Mouse (Mus musculus): Measurements from ENCODE around the gene Samd11.

The Samd11 gene

DNA sequence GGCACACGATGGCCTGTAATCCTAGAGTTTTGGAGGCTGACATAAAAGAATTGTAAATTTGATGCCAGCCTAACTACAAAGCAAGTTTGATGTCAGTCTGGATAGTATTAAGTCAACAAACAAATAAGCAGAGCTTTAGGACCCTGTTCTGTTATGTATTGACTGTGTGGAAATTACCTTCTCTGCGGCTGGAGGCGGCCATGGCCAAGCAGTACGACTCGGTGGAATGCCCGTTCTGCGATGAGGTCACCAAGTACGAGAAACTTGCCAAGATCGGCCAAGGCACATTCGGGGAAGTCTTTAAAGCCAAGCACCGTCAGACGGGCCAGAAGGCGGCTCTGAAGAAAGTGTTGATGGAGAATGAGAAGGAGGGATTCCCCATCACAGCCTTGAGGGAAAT, 42.3 kb downstream of the Samd11 start:
- DNase-seq (ENCODE audit: low read depth, low spot score): no peak

DNA sequence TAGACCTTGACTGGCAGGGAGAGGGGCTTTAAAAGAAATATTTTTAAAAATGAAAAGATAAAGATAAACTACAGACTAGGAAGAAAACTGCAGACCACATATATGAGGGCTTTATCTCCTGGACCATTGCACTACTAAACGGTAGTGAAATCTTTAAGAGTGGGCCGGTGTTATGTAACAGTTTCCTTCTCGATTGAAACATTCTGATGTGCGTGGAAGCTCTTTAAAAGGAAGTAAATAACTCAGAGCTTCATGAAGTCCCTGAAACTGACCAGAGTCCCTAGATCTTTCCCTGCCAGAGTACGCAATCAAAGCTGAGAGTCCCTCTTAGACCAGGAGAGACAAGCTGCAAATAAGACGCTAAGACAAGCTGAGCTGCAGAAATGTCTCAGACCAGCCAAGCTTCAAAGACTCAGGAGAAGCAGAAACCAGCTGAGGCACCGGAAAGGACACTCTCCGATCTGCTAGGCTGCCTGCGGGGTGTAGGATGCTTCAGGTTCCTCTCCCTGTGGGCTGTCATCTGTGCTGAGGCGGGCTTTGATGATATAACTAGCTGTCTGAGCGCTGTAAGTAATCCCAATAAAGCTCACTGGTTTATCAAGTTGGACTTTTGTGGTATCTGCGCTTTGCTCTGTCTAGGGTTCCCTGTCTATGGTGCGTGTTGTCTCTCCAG, 45.4 kb downstream of the Samd11 start:
- DNase-seq (ENCODE audit: low read depth, low spot score): no peak

DNA sequence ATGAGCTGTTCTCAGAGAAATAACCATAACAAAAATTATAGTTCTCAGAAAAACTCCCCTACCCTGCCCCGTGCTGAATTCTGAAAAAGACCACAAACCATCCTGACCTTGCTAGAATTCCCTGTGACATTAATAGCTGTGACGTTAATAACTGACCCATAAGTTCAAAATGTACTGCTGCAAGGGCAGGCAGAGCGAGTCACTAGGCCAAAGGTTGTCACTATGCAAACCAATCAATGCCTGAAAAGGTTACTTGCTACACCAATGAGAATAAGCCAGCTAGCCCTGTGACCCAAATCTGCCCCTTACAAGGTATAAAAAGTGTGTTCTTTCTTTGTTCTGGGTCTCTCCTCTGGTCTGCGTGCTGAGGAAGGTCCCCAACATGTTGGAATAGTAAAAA, 46.6 kb downstream of the Samd11 start:
- DNase-seq (ENCODE audit: low read depth, low spot score): no peak

DNA sequence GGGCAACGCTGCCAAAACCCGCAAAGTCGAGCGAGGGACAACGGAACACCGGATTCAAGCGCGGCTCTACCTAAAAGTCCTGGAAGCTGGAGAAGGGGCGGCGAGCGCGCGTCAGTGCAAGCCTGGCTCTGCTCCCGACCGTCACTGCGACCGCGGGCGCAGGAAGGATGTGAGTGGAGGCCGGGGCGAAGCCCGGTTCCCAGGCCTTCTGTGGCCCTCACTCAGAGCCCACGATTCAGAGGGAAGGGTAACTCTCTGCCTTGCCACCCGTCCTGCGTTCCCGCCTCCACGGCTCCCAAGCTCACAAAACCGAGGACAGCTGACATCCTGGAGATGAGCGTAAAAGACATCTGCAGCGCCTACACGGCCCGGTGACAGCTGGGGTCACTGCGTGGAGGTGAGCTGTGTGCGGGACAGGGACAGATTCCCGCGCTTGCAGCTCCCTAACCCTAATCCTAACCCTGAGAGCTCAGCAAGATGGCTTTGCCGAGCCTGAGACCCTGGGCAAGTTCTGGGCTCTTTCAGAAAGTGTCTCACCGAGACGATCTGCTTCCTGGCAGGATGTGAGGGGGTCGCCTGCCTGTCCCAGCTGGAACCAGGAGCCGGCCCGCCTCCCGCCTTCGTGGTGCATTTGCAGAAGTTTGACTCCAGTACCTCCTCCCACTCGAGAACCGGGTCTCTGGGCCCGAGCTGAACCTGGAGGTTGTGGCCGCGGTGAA, 51.9 kb downstream of the Samd11 start:
- DNase-seq (ENCODE audit: low read depth, low spot score): peak; percentile 55

DNA sequence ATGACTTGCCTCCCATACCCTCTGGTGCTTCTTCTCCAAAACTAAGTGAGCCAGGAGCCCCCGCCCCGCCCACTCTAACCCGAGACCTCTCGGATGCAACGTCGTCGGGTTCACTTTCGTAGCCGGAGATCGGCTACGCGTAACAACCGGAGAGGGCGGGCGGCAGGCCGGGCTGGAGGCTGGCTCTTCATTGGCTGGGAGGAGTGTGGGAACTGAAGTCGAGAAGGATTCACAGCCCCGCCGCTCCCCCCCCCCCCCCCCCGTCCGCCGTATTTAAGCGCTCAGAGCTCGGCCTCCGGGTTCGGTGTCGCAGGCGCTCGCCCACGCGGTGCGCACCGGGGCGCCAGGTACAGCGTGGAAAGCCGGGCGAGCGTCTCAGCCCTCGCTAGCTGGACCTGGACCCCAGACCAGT, 52.5 kb downstream of the Samd11 start, which contains the start of gene AW011738:
Gene AW011738, plus strand, starts transcription at position 304 of the 412 bp plus-strand sequence.
- peak; percentile 62 for DNase-seq (ENCODE audit: low read depth, low spot score)

DNA sequence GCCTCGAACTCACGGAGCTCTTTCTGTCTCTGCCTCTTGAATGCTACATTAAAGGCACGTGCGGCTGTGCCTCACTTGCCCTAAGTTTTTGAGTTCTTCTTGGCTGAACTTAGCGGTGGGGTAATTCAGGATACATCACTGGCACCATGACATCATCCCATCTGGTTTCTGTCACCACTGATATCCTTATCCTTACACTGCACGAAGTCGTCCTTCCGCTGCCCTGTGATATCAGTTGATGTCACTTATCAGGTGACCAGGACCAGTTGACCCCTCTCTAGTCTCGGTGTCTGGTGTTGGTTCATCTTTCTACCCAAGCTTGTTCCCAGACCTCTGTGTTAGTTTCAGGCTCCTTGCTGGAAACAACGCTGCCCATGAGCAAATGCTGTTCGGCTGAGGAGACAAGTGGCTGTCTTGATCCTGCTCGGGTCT, 53.0 kb downstream of the Samd11 start:
- no peak for DNase-seq (ENCODE audit: low read depth, low spot score)

DNA sequence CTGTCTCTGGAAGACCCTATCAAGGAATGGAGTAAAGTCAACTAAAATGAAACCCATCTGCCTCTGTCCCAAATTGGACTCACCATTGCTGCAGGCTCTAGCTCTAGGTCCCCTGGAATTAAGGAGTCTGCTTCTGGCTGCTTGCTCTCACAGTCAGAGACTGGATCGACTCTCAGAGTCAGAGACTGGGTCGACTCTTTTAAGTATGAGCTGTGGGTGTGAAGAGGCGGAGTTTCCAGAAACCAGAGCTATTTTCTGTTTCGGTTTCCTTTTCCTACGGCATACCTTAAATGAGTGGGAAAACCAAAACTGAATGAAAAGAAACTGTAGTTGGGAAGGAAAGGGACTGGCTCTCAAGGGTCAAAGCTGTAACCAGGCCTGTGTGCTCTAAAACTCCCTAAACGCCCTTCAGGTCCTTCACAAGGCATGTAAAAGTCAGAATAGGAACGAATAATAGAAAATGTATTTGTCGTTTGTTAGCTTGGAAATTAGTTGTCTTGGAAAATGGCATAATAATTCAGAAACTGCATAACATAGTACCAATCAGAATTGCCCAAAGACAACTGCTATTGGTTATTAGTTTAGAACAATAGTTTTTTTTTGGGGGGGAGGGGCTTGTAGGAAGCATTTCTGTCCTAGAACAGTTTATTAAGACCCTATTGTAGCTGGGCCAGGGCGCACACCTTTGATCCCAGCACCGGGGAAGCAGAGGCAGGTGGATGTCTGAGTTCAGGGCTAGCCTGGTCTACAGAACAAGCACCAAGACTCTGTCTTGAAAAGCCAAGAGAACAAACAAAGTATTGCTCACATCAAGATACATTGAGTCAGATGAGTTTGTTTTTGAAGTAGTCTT, 54.6 kb downstream of the Samd11 start, which contains the start of gene Isg15:
Gene Isg15, minus strand, starts transcription at position 196 of the 853 bp plus-strand sequence.
- DNase-seq (ENCODE audit: low read depth, low spot score): no peak

DNA sequence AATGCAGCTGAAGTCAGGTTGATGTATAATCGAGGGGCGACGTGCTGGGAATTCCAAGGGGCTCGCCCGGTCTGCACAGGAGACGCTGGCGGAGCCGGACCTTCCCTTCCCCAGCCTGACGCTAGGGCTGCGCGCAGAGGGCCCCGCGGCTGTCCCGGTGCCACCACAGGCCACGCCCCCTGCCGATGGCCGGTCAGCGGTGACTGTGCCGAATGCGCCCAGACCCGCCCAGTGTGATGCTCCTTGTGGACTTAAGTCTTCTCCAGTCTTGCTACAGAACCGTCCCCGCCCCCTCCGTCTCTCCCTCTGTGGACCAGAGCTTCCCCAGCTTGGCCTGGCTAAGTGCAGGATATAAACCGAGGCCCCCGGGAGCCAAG, 57.6 kb downstream of the Samd11 start:
- peak; percentile 92 for DNase-seq (ENCODE audit: low read depth, low spot score)

DNA sequence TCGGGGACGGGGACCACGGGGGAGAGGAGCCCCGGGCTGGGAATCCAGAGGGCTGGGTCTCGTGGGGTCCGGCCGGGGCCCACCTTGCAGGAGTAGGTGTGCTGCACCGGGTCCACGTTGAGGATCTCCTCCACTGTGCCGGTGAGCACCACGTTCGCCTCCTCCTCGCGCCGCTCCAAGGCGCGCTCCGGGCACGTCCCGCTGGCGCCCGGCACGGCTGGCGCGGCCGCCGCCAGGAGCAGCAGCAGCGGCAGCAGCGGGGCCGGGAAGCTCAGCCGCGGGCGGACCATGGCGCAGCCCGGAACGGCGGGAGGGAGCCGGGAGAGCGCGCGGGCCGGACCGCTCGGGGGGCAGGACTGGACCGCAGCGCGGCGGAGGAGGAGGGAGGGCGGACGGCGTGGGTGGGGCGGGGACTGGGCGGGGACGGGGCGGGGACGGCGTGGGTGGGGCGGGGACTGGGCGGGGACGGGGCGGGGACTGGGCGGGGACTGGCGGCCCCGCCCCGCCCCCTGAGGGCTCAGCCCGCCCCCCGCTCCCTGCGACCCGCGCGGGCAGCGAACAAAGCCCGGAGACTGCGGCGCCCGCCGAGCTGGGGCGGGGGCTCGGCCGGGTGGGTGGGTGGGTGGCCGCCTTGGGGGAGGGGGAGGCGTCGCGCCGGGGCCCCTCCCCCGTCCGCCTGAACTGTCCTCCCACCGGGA, 58.2 kb downstream of the Samd11 start, which contains the start of gene Agrn:
Gene Agrn, minus strand, starts transcription at position 358 of the 698 bp plus-strand sequence.
- no peak for DNase-seq (ENCODE audit: low read depth, low spot score)
